Mouse (Mus musculus) spleen, postnatal 36 days (tissue): ENCODE data around the gene Gm10073.

ENCODE experiments used
- DNase-seq, 2 experiments: peaks; one replicate each; pipeline ENCODE4 v3.0.0; 2022; ENCODE audit warnings: low spot score in 2 of 2, mixed read lengths in 1 of 2

Gene Gm10073

GRCm38 (mm10) chr8:106556068-106556645 is 17.1 kb downstream of the Gm10073 start:
- no peak for DNase-seq

- DNase-seq: no peak
Measured at GRCm38 (mm10) chr8:106554011-106554410, 19.2 kb downstream of the Gm10073 start.

GRCm38 (mm10) chr8:106550906-106551305 is 22.4 kb downstream of the Gm10073 start:
- no peak for DNase-seq

GRCm38 (mm10) chr8:106548366-106548936 is 24.8 kb downstream of the Gm10073 start:
- DNase-seq: no peak

- DNase-seq: no peak
Measured at GRCm38 (mm10) chr8:106546746-106547145, 26.5 kb downstream of the Gm10073 start.

GRCm38 (mm10) chr8:106545149-106545548 is 28.1 kb downstream of the Gm10073 start:
- DNase-seq: no peak

GRCm38 (mm10) chr8:106543043-106543442 is 30.2 kb downstream of the Gm10073 start:
- DNase-seq: no peak

- no peak for DNase-seq
Measured at GRCm38 (mm10) chr8:106541002-106541401, 32.3 kb downstream of the Gm10073 start.

GRCm38 (mm10) chr8:106539193-106539592 is 34.1 kb downstream of the Gm10073 start:
- DNase-seq: no peak

- DNase-seq: no peak
Measured at GRCm38 (mm10) chr8:106535448-106535847, 37.8 kb downstream of the Gm10073 start.

GRCm38 (mm10) chr8:106534449-106534848 is 38.8 kb downstream of the Gm10073 start:
- peak; percentile 22 to 50 for DNase-seq

- DNase-seq: no peak
Measured at GRCm38 (mm10) chr8:106533709-106534108, 39.6 kb downstream of the Gm10073 start.

- no peak for DNase-seq
Measured at GRCm38 (mm10) chr8:106530566-106530965, 42.7 kb downstream of the Gm10073 start.

GRCm38 (mm10) chr8:106529885-106530482 is 43.3 kb downstream of the Gm10073 start:
- DNase-seq: no peak

GRCm38 (mm10) chr8:106528596-106529249 is 44.5 kb downstream of the Gm10073 start:
- DNase-seq: no peak

GRCm38 (mm10) chr8:106527241-106528036 is 45.8 kb downstream of the Gm10073 start:
- DNase-seq: no peak

- no peak for DNase-seq
Measured at GRCm38 (mm10) chr8:106526725-106527124, 46.5 kb downstream of the Gm10073 start.
